Mouse (Mus musculus) effector memory CD4-positive, alpha-beta T cell, adult 7 months (primary cell): ENCODE measurements around the gene Gpr3. TPM values are rescaled to one million over a fixed set of nuclear protein-coding genes. Genes with fewer than 3 reads are reported as not detected.

ENCODE experiments used
- polyA plus RNA-seq: library from polyadenylated mRNA; unstranded; fragments of 100-300 nt; shearing (Covaris generic); gene quantifications from one replicate; pipeline ENCODE4 v1.2.1, GENCODE M21; 2017

Gpr3 gene
- polyA plus RNA-seq: 0.35 TPM

GRCm38 (mm10) chr4:133211751-133212561, at the start of gene Gpr3, which contains the start of gene Cd164l2:
TSS of gene Gpr3 (minus strand) at chr4:133212536.
TSS of gene Cd164l2 (plus strand) at chr4:133212131.

GRCm38 (mm10) chr4:133240490-133240921, 28.2 kb upstream of the Gpr3 start, which contains the start of gene Map3k6:
TSS of gene Map3k6 (plus strand) at chr4:133240818.

Other genes with a start within 250 kb of the Gpr3 start
- gene Fgr, start 238.4 kb downstream of the Gpr3 start, polyA plus RNA-seq: 0.94 TPM
- gene Ahdc1, start 201.3 kb downstream of the Gpr3 start, polyA plus RNA-seq: 4.0 TPM
- gene Wasf2, start 82.0 kb downstream of the Gpr3 start, polyA plus RNA-seq: 93.7 TPM
- 0.71 TPM for gene Cd164l2, start 405 bp downstream of the Gpr3 start, polyA plus RNA-seq
- gene Map3k6, start 28.3 kb upstream of the Gpr3 start, polyA plus RNA-seq: not detected
- 6.4 TPM for gene Sytl1, start 50.6 kb upstream of the Gpr3 start, polyA plus RNA-seq
- 58.9 TPM for gene Tmem222, start 65.3 kb upstream of the Gpr3 start, polyA plus RNA-seq
- 4.2 TPM for gene Wdtc1, start 140.9 kb upstream of the Gpr3 start, polyA plus RNA-seq
- 16.2 TPM for gene Slc9a1, start 157.2 kb upstream of the Gpr3 start, polyA plus RNA-seq